Mouse (Mus musculus) hindbrain, embryonic 10.5 days (tissue): ENCODE measurements around the gene Olfr629. TPM values are rescaled to one million over a fixed set of nuclear protein-coding genes. Genes with fewer than 3 reads are reported as not detected.
"Not testable (repeated sequence)": the region's sequence is repeated elsewhere in the genome, so short reads cannot be mapped to it uniquely, and the experiment has no call there.

Experiments used
- DNase-seq: peaks from one replicate; pipeline ENCODE4 v3.0.0-alpha.2; 2017; ENCODE audit warnings: low spot score
- H3K27ac ChIP-seq: fragments of 300-500 bp; sonication (generic); 2 replicates; pipeline ENCODE4 v1.5.1; 2016; ENCODE audit warnings: mild to moderate bottlenecking, moderate library complexity
- H3K27me3 ChIP-seq: fragments of 300-500 bp; sonication (generic); 2 replicates; pipeline ENCODE4 v1.6.1; 2016; ENCODE audit warnings: mild to moderate bottlenecking; ENCODE audit not compliant: poor library complexity, insufficient read depth, severe bottlenecking
- H3K36me3 ChIP-seq: fragments of 300-500 bp; sonication (generic); 2 replicates; pipeline ENCODE4 v1.6.1; 2016; ENCODE audit warnings: mild to moderate bottlenecking, moderate library complexity
- H3K4me1 ChIP-seq: fragments of 300-500 bp; sonication (generic); replicated peaks from 2 replicates; pipeline ENCODE4 v1.6.1; 2016; ENCODE audit warnings: mild to moderate bottlenecking
- H3K4me3 ChIP-seq: fragments of 300-500 bp; sonication (generic); 2 replicates; pipeline ENCODE4 v1.5.1; 2016; ENCODE audit warnings: mild to moderate bottlenecking, moderate library complexity
- H3K9me3 ChIP-seq: fragments of 300-500 bp; sonication (generic); 2 replicates; pipeline ENCODE4 v1.6.1; 2016; ENCODE audit warnings: mild to moderate bottlenecking, moderate library complexity
- WGBS: fragments of 180-500 bp; shearing (Covaris S2); methylation state at CpG from one replicate; pipeline ENCODE4 v1.1.7; 2016; 5-methylcytosine and 5-hydroxymethylcytosine counted together
- polyA plus RNA-seq: library from polyadenylated mRNA; unstranded; fragments of >200 nt; fragmentation: Nextera tagmentation; extraction: Ambion mirVana; gene quantifications from 2 replicates; pipeline ENCODE4 v1.2.1, GENCODE M21; 2016

Gene Olfr629
- not detected in 2 replicates for polyA plus RNA-seq

DNA sequence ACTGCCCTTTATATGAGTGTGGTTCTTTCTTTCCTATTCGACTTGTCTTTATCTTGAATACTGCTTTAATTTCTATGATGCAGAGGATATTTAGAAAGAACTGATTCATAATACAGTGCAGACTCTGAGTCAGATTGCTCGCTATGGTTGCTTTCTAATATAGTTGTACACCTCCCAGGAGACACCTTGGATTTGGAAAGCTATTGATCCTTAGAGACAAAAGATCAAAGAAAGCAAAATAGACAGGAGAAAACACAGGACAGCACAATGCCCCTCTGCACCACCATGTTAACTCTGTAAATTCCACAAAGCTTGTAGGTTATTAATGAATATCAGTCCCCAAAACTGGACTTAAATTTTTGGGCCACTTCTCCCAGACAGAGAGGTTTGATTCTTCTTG, at the start of gene Olfr629:
Gene Olfr629, minus strand, starts transcription at position 101 of the 400 bp plus-strand sequence.
- H3K27ac ChIP-seq, result no peak within 1 kb of the TSS
- no peak within 1 kb of the TSS for H3K4me3 ChIP-seq
- H3K9me3 ChIP-seq, result 0 out of 2 replicates have a peak, but pooled peaks cover 3% of the 10 kb centered on the region
- no peak for DNase-seq
- 81% methylated on average over 2 of the region's 2 CpGs for WGBS
- H3K27me3 ChIP-seq, result no peaks in the 10 kb centered on the region
- H3K4me1 ChIP-seq, result no peaks in the 10 kb centered on the region
- H3K36me3 ChIP-seq, result no peaks in the 10 kb centered on the region

DNA sequence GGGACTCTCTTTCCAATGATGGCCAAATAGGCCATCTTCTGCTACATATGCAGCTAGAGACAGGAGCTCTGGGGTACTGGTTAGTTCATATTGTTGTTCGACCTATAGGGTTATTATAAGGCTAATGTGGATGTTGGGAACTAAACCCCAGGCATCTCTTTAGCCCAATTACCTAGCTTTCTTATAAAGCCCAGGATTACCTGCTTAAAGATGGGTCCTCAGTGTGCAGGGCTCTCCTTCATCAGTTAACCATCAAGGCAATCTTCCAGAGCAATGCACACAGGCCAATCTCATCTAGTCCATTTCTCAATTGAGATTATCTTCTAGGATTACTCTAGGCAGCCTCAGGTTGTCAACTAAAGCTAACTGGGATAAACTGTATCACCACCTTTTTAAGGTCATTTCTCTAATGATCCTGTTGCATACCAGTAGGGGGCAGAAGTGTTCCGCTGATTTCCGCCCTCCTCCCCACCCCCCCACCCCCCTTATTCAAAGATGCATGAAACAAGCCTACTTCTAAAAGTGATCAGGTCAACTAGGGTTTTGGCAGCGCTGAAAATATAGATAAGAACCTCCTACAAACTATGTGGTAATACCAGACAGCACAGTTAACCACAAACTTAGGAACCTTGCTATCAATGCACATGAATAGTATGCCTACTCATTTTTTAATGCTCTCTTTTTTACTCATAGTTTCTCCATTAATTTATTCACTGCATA, 48.1 kb upstream of the Olfr629 start:
- no peak for DNase-seq
- no peaks in the 10 kb centered on the region for H3K36me3 ChIP-seq
- H3K27ac ChIP-seq, result no peak overlapping the region
- H3K4me3 ChIP-seq, result no peak overlapping the region
- no peaks in the 10 kb centered on the region for H3K27me3 ChIP-seq
- WGBS, result 24% methylated on average over 4 of the region's 4 CpGs
- no peaks in the 10 kb centered on the region for H3K9me3 ChIP-seq
- no peaks in the 10 kb centered on the region for H3K4me1 ChIP-seq

DNA sequence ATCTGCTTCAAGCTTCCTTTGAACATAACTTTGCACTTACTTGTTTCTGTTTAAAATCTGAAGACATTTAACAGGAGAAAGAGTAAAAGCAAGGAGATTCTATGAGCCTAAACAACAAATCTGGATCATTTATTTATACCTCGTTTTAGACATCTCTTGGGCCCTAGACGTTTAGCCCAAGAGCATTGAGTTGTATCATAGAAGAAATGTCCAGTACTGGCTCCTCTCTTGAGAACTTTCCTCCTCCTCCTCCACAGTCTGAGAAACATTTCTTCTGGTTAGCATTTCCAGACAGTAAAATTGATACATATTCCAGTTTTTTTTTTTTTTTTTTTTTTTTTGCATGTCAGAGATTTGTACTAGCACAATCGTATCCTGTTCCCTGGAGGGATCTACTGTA, 47.0 kb upstream of the Olfr629 start, which contains the start of gene Olfr67:
Gene Olfr67, minus strand, starts transcription at position 101 of the 400 bp plus-strand sequence.
- H3K9me3 ChIP-seq, result no peaks in the 10 kb centered on the region
- H3K4me3 ChIP-seq, result no peak within 1 kb of the TSS
- no peaks in the 10 kb centered on the region for H3K4me1 ChIP-seq
- WGBS, result 76% methylated on average over 3 of the region's 3 CpGs
- H3K27ac ChIP-seq, result no peak within 1 kb of the TSS
- no peaks in the 10 kb centered on the region for H3K36me3 ChIP-seq
- DNase-seq, result no peak
- no peaks in the 10 kb centered on the region for H3K27me3 ChIP-seq

DNA sequence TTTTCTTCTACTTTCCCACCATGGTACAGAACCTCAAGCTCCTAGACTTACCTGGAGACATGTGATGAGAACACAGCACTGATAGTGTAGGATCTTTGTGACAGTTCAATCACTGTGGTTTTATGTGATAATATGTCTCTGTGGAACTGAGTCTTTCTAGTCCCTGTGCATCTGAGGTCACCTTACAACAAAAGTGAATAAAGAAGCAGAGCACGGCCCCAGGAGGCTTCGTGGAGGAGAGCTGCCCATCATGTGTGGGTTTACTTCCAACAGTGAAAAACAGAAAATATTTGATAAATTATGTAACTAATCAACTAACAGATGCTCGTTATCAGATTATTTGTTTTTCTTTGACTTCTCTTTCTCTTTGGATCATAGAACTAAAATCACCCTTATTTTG, 34.9 kb upstream of the Olfr629 start, which contains the start of gene Olfr68:
Gene Olfr68, minus strand, starts transcription at position 101 of the 400 bp plus-strand sequence.
- 80% methylated on average over 3 of the region's 3 CpGs for WGBS
- Histone ChIP-seq H3K27me3 (no peaks in the 10 kb centered on the region), H3K9me3 (no peaks in the 10 kb centered on the region), H3K27ac (no peak within 1 kb of the TSS), H3K4me3 (no peak within 1 kb of the TSS), H3K36me3 (no peaks in the 10 kb centered on the region), H3K4me1 (no peaks in the 10 kb centered on the region)
- no peak for DNase-seq

DNA sequence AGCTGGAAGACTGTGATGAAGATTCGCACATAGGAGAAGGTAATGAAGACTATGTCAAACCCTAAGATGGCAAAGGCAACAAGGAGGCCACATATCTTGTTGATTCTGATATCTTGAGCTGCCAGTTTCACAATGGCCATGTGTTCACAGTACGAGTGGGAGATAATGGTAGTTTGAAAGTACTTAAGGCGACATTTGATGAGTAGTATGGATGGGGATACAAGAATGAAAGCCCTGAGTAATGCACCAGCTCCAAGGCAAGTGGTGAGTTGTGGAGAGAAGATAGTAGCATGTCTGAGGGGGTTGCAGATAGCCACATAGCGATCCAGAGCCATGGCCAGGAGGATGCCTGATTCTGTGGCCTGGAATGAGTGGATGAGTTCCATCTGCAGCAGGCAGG, 32.9 kb upstream of the Olfr629 start:
- not testable (repeated sequence) for H3K36me3 ChIP-seq, H3K27me3 ChIP-seq, DNase-seq, H3K4me1 ChIP-seq, H3K9me3 ChIP-seq, H3K4me3 ChIP-seq, H3K27ac ChIP-seq
- 82% methylated on average over 4 of the region's 4 CpGs for WGBS

DNA sequence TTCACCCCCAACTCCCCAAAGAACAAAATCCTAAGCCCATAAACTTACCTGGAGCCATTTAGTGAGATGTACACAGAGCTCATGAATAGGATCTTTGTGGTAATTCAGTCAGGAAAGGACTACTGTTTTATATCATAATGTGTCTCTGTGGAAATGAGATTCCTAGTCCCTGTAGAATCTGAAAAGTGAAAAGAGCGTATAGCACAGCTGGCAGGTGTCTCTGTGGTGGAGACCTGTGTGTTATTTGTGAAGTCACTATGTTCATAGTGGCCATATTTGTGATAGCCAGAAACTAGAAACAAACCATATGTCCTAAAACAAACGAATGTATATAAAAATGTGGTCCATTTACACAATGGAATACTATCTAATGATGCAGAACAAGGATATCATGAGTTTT, 26.8 kb upstream of the Olfr629 start, which contains the start of gene Olfr69:
Gene Olfr69, minus strand, starts transcription at position 101 of the 400 bp plus-strand sequence.
- no peaks in the 10 kb centered on the region for H3K36me3 ChIP-seq
- no peaks in the 10 kb centered on the region for H3K4me1 ChIP-seq
- H3K27ac ChIP-seq, result no peak within 1 kb of the TSS
- WGBS, result 73% methylated on average over 2 of the region's 2 CpGs
- no peaks in the 10 kb centered on the region for H3K9me3 ChIP-seq
- H3K27me3 ChIP-seq, result no peaks in the 10 kb centered on the region
- H3K4me3 ChIP-seq, result no peak within 1 kb of the TSS
- no peak for DNase-seq

DNA sequence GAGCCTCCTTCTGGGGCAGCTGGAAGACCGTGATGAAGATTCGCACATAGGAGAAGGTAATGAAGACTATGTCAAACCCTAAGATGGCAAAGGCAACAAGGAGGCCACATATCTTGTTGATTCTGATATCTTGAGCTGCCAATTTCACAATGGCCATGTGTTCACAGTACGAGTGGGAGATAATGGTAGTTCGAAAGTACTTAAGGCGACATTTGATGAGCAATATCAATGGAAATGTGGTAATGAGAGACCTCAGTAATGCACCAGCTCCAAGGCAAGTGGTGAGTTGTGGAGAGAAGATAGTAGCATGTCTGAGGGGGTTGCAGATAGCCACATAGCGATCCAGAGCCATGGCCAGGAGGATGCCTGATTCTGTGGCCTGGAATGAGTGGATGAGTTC, 22.9 kb upstream of the Olfr629 start:
- H3K4me1 ChIP-seq, H3K9me3 ChIP-seq, H3K4me3 ChIP-seq, H3K27ac ChIP-seq, H3K36me3 ChIP-seq, DNase-seq, H3K27me3 ChIP-seq: not testable (repeated sequence)
- WGBS, result 88% methylated on average over 6 of the region's 6 CpGs

DNA sequence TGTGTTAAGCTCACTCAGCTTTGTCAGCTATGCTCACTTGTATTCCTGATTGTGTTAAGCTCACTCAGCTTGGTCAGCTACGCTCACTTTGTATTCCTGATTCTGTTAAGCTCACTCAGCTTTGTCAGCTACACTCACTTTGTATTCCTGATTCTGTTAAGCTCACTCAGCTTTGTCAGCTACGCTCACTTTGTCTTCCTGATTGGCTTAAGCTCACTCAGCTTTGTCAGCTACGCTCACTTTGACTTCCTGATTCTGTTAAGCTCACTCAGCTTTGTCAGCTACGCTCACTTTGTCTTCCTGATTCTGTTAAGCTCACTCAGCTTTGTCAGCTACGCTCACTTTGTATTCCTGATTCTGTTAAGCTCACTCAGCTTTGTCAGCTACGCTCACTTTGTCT, 17.5 kb upstream of the Olfr629 start:
- DNase-seq, H3K9me3 ChIP-seq, H3K4me3 ChIP-seq, H3K36me3 ChIP-seq, H3K27ac ChIP-seq, H3K27me3 ChIP-seq, H3K4me1 ChIP-seq: not testable (repeated sequence)
- 92% methylated on average over 6 of the region's 6 CpGs for WGBS

DNA sequence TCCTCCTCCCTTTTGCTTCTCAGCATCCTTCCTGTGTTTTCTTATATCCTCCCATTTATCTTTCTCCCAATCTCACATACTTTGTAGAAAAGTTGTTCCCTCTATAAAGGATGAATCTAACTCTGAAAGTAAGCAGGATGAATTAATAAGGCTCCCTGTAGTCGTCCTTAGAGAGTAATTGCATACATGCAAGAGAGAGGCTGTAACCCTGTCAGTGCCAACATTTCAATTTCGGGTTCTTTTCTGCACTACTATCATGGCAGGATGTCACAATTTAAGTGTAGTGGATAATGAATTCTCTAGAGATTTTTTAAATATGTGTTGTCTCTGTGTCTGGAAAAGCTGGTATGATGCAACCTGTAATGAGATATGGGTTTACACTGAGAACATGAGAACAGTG, 12.5 kb upstream of the Olfr629 start, which contains the start of gene Olfr630:
Gene Olfr630, minus strand, starts transcription at position 101 of the 400 bp plus-strand sequence.
- no peaks in the 10 kb centered on the region for H3K27me3 ChIP-seq
- no peaks in the 10 kb centered on the region for H3K9me3 ChIP-seq
- WGBS, result 52% methylated on average over 2 of the region's 2 CpGs
- H3K36me3 ChIP-seq, result no peaks in the 10 kb centered on the region
- H3K27ac ChIP-seq, result no peak within 1 kb of the TSS
- DNase-seq, result no peak
- no peaks in the 10 kb centered on the region for H3K4me1 ChIP-seq
- H3K4me3 ChIP-seq, result no peak within 1 kb of the TSS

DNA sequence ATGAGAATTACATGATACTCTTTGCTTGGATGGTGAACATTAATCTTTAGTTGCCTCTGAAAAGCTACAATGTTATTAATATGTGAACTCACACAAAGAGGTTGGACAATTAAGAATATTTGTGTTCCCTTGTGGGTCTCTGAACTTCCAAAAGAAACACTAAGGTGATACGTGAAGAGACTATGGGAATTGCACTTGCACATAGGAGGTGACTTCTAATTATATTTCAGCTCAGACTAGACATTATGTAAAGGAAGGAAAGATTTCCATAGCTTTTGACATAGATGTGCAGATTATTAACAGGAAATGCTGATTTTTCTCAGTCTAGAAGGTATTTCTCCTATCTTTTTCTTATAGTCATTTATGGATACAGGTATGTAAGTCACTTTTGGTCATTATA, 14.7 kb downstream of the Olfr629 start, which contains the start of gene Olfr628:
Gene Olfr628, plus strand, starts transcription at position 301 of the 400 bp plus-strand sequence.
- no peak within 1 kb of the TSS for H3K4me3 ChIP-seq
- H3K27me3 ChIP-seq, result no peaks in the 10 kb centered on the region
- 85% methylated on average over 1 of the region's 1 CpGs for WGBS
- H3K9me3 ChIP-seq, result no peaks in the 10 kb centered on the region
- H3K36me3 ChIP-seq, result no peaks in the 10 kb centered on the region
- H3K4me1 ChIP-seq, result no peaks in the 10 kb centered on the region
- DNase-seq, result no peak
- no peak within 1 kb of the TSS for H3K27ac ChIP-seq

DNA sequence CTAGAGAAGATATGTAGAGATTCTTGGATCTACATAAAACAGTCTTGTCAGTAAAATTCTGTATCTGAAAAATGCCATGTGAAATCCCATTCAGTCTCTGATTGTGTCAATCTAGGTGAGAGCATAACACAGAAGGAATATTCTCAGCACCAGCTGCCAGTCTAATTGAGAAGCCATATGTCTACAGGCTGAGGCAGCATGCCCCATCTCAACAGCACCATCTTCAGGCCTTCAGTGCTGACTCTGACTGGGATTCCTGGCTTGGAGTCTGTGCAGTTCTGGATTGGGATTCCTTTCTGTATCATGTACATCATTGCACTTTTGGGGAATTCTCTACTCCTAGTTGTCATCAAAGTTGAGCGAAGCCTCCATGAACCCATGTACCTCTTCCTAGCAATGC, 28.3 kb downstream of the Olfr629 start:
- not testable (repeated sequence) for H3K4me3 ChIP-seq, H3K36me3 ChIP-seq, H3K27me3 ChIP-seq, DNase-seq, H3K27ac ChIP-seq, H3K4me1 ChIP-seq, H3K9me3 ChIP-seq
- WGBS, result 95% methylated on average over 1 of the region's 1 CpGs

DNA sequence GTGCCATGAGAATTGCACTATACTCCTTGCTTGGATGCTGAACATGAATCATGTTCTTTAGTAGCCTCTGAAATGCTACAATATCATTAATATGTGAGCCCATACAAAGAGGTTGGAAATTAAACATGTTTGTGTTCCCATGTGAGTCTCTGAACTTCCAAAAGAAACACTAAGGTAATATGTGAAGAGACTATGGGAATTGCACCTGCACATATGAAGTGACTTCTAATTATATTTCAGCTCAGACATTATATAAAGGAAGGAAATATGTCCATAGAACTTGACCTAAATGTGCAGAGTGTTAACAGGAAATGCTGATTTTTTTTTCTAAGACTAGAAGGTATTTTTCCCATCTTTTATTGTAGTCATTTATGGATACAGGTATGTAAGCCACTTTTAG, 30.4 kb downstream of the Olfr629 start, which contains the start of gene Olfr243:
Gene Olfr243, plus strand, starts transcription at position 301 of the 400 bp plus-strand sequence.
- Histone ChIP-seq H3K27ac (no peak within 1 kb of the TSS), H3K36me3 (no peaks in the 10 kb centered on the region), H3K4me3 (no peak within 1 kb of the TSS), H3K4me1 (no peaks in the 10 kb centered on the region), H3K27me3 (no peaks in the 10 kb centered on the region), H3K9me3 (no peaks in the 10 kb centered on the region)
- no peak for DNase-seq

DNA sequence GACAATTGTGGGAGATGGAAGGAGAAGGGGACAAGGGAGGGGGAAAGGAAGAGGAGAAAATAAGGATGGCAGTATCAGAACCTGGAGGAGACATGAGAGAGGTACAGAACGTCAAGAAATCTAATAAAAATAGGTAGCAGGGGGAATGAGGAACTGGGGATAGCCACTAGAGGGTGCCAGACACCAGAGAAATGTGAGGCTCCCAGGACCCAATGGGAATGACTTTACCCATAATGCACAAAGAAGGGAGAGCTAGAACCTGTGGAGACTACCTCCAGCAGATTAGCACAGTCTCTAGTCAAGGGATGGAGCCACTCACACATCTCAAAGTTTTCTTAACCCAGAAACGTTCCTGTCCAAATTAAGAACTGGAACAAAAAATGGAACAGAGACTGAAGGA, 32.7 kb downstream of the Olfr629 start:
- H3K4me3 ChIP-seq, result no peak overlapping the region
- no peaks in the 10 kb centered on the region for H3K36me3 ChIP-seq
- H3K4me1 ChIP-seq, result no peaks in the 10 kb centered on the region
- H3K9me3 ChIP-seq, result no peaks in the 10 kb centered on the region
- no peaks in the 10 kb centered on the region for H3K27me3 ChIP-seq
- WGBS, result 26% methylated on average over 2 of the region's 2 CpGs
- H3K27ac ChIP-seq, result no peak overlapping the region
- no peak for DNase-seq
